Mouse (Mus musculus) erythroblast, adult 5-6 weeks (primary cell): ENCODE measurements around the gene Dock9. TPM values are rescaled to one million over a fixed set of nuclear protein-coding genes. Genes with fewer than 3 reads are reported as not detected.

ENCODE experiments used
- ATAC-seq: replicated peaks from 2 replicates; pipeline ENCODE4 v1.8.0; 2016; ENCODE audit warnings: moderate number of reproducible peaks, mild to moderate bottlenecking, moderate TSS enrichment, inconsistent platforms; ENCODE audit not compliant: poor library complexity, low FRiP score, severe bottlenecking
- total RNA-seq, 2 experiments: library from RNA; stranded (forward) in 1 of 2; stranded (reverse) in 1 of 2; fragments of 150-400 nt in 1 of 2; fragments of 200-764, 138-1000 nt in 1 of 2; gene quantifications; 2 replicates each; pipeline versions ENCODE4 v1.2.3 to v1.2.4; 2015 to 2017; ENCODE audit warnings: low replicate concordance in 2 of 2

The Dock9 gene
- total RNA-seq, 2 experiments from 2014 or later = 0.19 to 1.1 TPM

- ATAC-seq = no peak
These were observed 2.1 kb downstream of the Dock9 start for GRCm38 (mm10) chr14:121795536-121795935.

GRCm38 (mm10) chr14:121793639-121794038 lies 4.0 kb downstream of the Dock9 start:
- no peak for ATAC-seq

- ATAC-seq = no peak
These were observed 5.7 kb downstream of the Dock9 start for GRCm38 (mm10) chr14:121791935-121792334.

GRCm38 (mm10) chr14:121791112-121791511 lies 6.5 kb downstream of the Dock9 start:
- ATAC-seq = no peak

- ATAC-seq = no peak
These were observed 8.4 kb downstream of the Dock9 start for GRCm38 (mm10) chr14:121789273-121789672.

GRCm38 (mm10) chr14:121788451-121788850 lies 9.2 kb downstream of the Dock9 start:
- no peak for ATAC-seq

- no peak for ATAC-seq
These were observed 10.2 kb downstream of the Dock9 start for GRCm38 (mm10) chr14:121787430-121787829.

- no peak for ATAC-seq
These were observed 10.7 kb downstream of the Dock9 start for GRCm38 (mm10) chr14:121786900-121787299.

- no peak for ATAC-seq
These were observed 12.2 kb downstream of the Dock9 start for GRCm38 (mm10) chr14:121785394-121785793.

GRCm38 (mm10) chr14:121780942-121781531 lies 16.6 kb downstream of the Dock9 start:
- no peak for ATAC-seq

- no peak for ATAC-seq
These were observed 17.3 kb downstream of the Dock9 start for GRCm38 (mm10) chr14:121780144-121780913.

- ATAC-seq = no peak
These were observed 18.0 kb downstream of the Dock9 start for GRCm38 (mm10) chr14:121779620-121780019.

GRCm38 (mm10) chr14:121777279-121777831 lies 20.3 kb downstream of the Dock9 start:
- ATAC-seq = no peak

- ATAC-seq = no peak
These were observed 20.9 kb downstream of the Dock9 start for GRCm38 (mm10) chr14:121776749-121777148.

- ATAC-seq = no peak
These were observed 35.6 kb downstream of the Dock9 start for GRCm38 (mm10) chr14:121762021-121762452.

- ATAC-seq = no peak
These were observed 37.2 kb downstream of the Dock9 start for GRCm38 (mm10) chr14:121760403-121760802.

- no peak for ATAC-seq
These were observed 43.5 kb downstream of the Dock9 start for GRCm38 (mm10) chr14:121754110-121754509.

GRCm38 (mm10) chr14:121752686-121753426 lies 44.8 kb downstream of the Dock9 start:
- no peak for ATAC-seq

- ATAC-seq = no peak
These were observed 48.0 kb downstream of the Dock9 start for GRCm38 (mm10) chr14:121749606-121750005.

- ATAC-seq = no peak
These were observed 48.6 kb downstream of the Dock9 start for GRCm38 (mm10) chr14:121749084-121749483.
